Mouse (Mus musculus): ENCODE results near the gene Glb1. TPM values are rescaled to one million over a fixed set of nuclear protein-coding genes. Genes with fewer than 3 reads are reported as not detected.
"Not testable (repeated sequence)": the region's sequence is repeated elsewhere in the genome, so short reads cannot be mapped to it uniquely, and the experiment has no call there.

The Glb1 gene
- polyA plus RNA-seq, 1 experiment from 2014 or later = 47.7 TPM

GRCm38 (mm10) chr9:114384691-114385090 is 16.2 kb upstream of the Glb1 start:
- no peaks in the 10 kb centered on the region for H3K27me3 ChIP-seq
- WGBS = 86% methylated on average over 24 of the region's 24 CpGs
- no peak overlapping the region for H3K4me3 ChIP-seq
- ATAC-seq (ENCODE audit: borderline replicate concordance, extremely low read depth, low FRiP score, low TSS enrichment) = no peak
- no peak overlapping the region for H3K4me2 ChIP-seq
- H3K9me3 ChIP-seq = no peaks in the 10 kb centered on the region
- H3K4me1 ChIP-seq = peaks cover 15% of the 10 kb centered on the region
- H3K36me3 ChIP-seq = peaks cover 38% of the 10 kb centered on the region
- H3K27ac ChIP-seq = no peak overlapping the region
- no peak overlapping the region for H3K9ac ChIP-seq

GRCm38 (mm10) chr9:114385160-114385559 is 15.7 kb upstream of the Glb1 start:
- Histone ChIP-seq H3K9ac (no peak overlapping the region), H3K27ac (no peak overlapping the region), H3K27me3 (no peaks in the 10 kb centered on the region), H3K9me3 (no peaks in the 10 kb centered on the region), H3K36me3 (peaks cover 34% of the 10 kb centered on the region), H3K4me3 (no peak overlapping the region), H3K4me1 (peaks cover 15% of the 10 kb centered on the region), H3K4me2 (no peak overlapping the region)
- no peak for ATAC-seq (ENCODE audit: borderline replicate concordance, extremely low read depth, low FRiP score, low TSS enrichment)
- 93% methylated on average over 10 of the region's 10 CpGs for WGBS

DNA sequence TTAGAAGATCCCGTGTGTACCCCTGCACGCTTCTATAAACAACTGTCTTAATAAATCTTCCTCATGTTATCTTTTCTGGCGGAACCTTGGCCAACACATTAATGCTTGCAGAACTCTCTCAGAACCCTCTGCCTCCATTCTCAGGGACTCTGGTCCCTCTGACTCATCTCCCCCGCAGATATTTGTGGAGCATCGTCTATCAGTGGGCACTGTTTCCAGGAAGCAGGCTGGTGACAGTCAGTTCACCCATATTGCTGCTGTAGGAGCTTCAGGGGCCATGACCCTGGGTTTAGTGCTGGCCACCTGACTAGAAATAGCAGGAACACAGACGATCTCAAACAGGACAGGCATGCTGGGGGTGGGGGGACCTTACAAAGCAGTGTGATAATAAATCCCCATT is 13.8 kb upstream of the Glb1 start:
- Histone ChIP-seq H3K4me1 (peaks cover 19% of the 10 kb centered on the region), H3K4me2 (no peak overlapping the region), H3K27me3 (no peaks in the 10 kb centered on the region), H3K4me3 (no peak overlapping the region), H3K9ac (no peak overlapping the region), H3K36me3 (peaks cover 26% of the 10 kb centered on the region), H3K27ac (no peak overlapping the region), H3K9me3 (no peaks in the 10 kb centered on the region)
- ATAC-seq (ENCODE audit: borderline replicate concordance, extremely low read depth, low FRiP score, low TSS enrichment) = no peak
- WGBS = 40% methylated on average over 6 of the region's 6 CpGs

- Histone ChIP-seq H3K27me3 (no peaks in the 10 kb centered on the region), H3K4me1 (peaks cover 19% of the 10 kb centered on the region), H3K36me3 (peaks cover 21% of the 10 kb centered on the region), H3K9me3 (no peaks in the 10 kb centered on the region), H3K9ac (no peak overlapping the region), H3K4me2 (no peak overlapping the region), H3K4me3 (no peak overlapping the region), H3K27ac (no peak overlapping the region)
- no peak for ATAC-seq (ENCODE audit: borderline replicate concordance, extremely low read depth, low FRiP score, low TSS enrichment)
- WGBS = 81% methylated on average over 8 of the region's 8 CpGs
Measured at GRCm38 (mm10) chr9:114388288-114388687, 12.6 kb upstream of the Glb1 start.

DNA sequence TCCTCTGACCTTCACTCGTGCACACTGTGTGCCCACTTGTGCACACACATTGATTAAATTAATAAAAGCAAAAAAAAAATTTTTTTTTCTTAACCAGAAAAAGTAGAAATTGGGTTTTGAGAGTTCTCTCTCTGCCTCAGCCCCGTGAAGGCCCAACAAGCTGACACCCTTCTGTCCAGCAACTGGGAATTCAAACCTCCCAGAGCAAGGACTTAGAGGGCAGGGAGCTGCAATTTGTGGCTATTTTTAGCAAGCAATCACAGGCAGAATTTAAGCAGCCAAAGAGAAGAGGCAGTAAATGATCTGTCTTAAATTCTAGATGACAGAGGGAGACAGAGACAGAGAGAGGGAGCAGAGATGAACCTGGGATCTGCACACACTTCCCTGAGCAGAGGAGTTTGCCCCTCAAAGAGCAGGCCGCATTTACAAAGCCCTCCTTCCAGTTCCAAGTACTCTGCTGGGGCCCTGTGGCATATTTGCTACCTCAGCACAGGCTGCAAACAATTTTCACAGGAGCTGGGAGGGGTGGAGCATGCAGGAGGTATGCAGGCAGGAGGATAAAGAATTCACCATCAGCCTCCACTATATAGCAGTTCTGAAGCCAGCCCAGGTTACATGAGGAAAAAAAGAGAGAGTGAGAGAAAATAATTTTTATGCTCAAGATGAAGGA is 12.0 kb upstream of the Glb1 start:
- Histone ChIP-seq H3K9me3 (no peaks in the 10 kb centered on the region), H3K36me3 (peaks cover 18% of the 10 kb centered on the region), H3K4me3 (peak overlapping the region; percentile 69; the same call in 1 of the 2 replicates), H3K4me1 (peaks cover 19% of the 10 kb centered on the region), H3K27me3 (no peaks in the 10 kb centered on the region), H3K4me2 (peak overlapping the region; percentile 84), H3K27ac (peak overlapping the region; percentile 53), H3K9ac (no peak overlapping the region)
- 51% methylated on average over 3 of the region's 3 CpGs for WGBS
- ATAC-seq (ENCODE audit: borderline replicate concordance, extremely low read depth, low FRiP score, low TSS enrichment) = no peak

DNA sequence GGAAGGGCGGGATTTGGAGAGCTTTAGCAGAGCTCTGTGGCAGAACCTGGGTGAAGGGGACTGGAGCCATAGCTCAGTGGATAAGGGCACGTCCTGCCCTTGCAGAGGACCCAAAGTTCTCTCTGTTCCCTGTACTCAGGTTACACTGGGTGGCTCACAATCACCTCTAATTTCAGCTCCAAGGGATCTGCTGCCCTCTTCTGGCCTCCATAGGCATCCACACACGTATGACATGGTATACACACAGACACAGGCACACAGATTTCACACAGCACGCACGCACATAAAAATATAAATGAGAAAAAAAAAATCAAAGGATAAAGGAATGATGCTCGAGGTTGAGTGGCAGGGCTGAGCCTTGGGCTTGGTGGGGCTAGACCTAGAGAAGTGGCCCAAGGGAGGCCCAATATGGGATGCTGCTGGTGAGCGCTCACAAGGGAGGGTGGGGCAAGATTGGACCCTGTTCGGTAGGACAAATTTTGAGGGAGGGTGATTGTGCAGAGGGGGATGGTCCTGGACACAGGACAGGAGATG is 11.4 kb upstream of the Glb1 start:
- H3K9me3 ChIP-seq = no peaks in the 10 kb centered on the region
- H3K4me3 ChIP-seq = peak overlapping the region; percentile 69
- no peaks in the 10 kb centered on the region for H3K27me3 ChIP-seq
- H3K4me2 ChIP-seq = peak overlapping the region; percentile 84
- peaks cover 13% of the 10 kb centered on the region; the same call in 1 of the 2 replicates for H3K36me3 ChIP-seq
- WGBS = 70% methylated on average over 8 of the region's 8 CpGs
- ATAC-seq (ENCODE audit: borderline replicate concordance, extremely low read depth, low FRiP score, low TSS enrichment) = 0 out of 2 replicates have a peak, but pooled peaks have one; percentile 19
- H3K4me1 ChIP-seq = peaks cover 24% of the 10 kb centered on the region
- peak overlapping the region; percentile 96 for H3K27ac ChIP-seq
- H3K9ac ChIP-seq = peak overlapping the region; percentile 62; the same call in 1 of the 2 replicates

- peak within 1 kb of the TSS; percentile 69 for H3K4me3 ChIP-seq
- H3K36me3 ChIP-seq = peaks cover 11% of the 10 kb centered on the region; the same call in 1 of the 2 replicates
- H3K9me3 ChIP-seq = no peaks in the 10 kb centered on the region
- peaks cover 28% of the 10 kb centered on the region for H3K4me1 ChIP-seq
- H3K27me3 ChIP-seq = no peaks in the 10 kb centered on the region
- under 1% methylated on average over 96 of the region's 96 CpGs for WGBS
- peak within 1 kb of the TSS; percentile 84 for H3K4me2 ChIP-seq
- peak; percentile 85 for ATAC-seq (ENCODE audit: borderline replicate concordance, extremely low read depth, low FRiP score, low TSS enrichment)
- peak within 1 kb of the TSS; percentile 96 for H3K27ac ChIP-seq
- H3K9ac ChIP-seq = peak within 1 kb of the TSS; percentile 62
Measured at GRCm38 (mm10) chr9:114389905-114390748, 10.7 kb upstream of the Glb1 start, which contains the start of gene Crtap. Gene Crtap (minus strand): TSS chr9:114390675.

GRCm38 (mm10) chr9:114390749-114391075 is 10.2 kb upstream of the Glb1 start:
- peaks cover 5% of the 10 kb centered on the region; the same call in 1 of the 2 replicates for H3K36me3 ChIP-seq
- WGBS = 3% methylated on average over 10 of the region's 10 CpGs
- H3K27ac ChIP-seq = peak overlapping the region; percentile 96
- no peaks in the 10 kb centered on the region for H3K9me3 ChIP-seq
- ATAC-seq (ENCODE audit: borderline replicate concordance, extremely low read depth, low FRiP score, low TSS enrichment) = no peak
- H3K4me3 ChIP-seq = peak overlapping the region; percentile 69
- H3K27me3 ChIP-seq = no peaks in the 10 kb centered on the region
- H3K9ac ChIP-seq = peak overlapping the region; percentile 62
- peak overlapping the region; percentile 84 for H3K4me2 ChIP-seq
- peaks cover 28% of the 10 kb centered on the region for H3K4me1 ChIP-seq

DNA sequence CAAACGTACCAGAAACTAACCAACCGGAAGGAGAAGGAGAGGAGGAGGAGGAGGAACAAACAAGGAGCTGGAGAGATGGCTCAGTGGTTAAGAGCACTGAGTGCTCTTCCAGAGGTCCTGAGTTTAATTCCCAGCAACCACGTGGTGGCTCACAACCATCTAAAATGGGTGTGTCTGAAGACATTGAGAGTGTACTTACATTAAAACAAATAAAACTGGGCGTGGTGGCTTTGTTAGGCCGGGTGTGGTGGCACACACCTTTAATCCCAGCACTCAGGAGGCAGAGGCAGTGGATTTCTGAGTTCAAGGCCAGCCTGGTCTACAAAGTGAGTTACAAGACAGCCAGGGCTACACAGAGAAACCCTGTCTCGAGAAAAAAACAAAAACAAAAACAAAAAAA is 6.7 kb upstream of the Glb1 start:
- H3K36me3 ChIP-seq; ATAC-seq (ENCODE audit: borderline replicate concordance, extremely low read depth, low FRiP score, low TSS enrichment); H3K4me3 ChIP-seq; H3K27me3 ChIP-seq; H3K4me2 ChIP-seq; H3K9me3 ChIP-seq; H3K9ac ChIP-seq: not testable (repeated sequence)
- WGBS = 56% methylated on average over 6 of the region's 6 CpGs
- H3K4me1 ChIP-seq = peaks cover 16% of the 10 kb centered on the region
- peak overlapping the region; percentile 44 for H3K27ac ChIP-seq

DNA sequence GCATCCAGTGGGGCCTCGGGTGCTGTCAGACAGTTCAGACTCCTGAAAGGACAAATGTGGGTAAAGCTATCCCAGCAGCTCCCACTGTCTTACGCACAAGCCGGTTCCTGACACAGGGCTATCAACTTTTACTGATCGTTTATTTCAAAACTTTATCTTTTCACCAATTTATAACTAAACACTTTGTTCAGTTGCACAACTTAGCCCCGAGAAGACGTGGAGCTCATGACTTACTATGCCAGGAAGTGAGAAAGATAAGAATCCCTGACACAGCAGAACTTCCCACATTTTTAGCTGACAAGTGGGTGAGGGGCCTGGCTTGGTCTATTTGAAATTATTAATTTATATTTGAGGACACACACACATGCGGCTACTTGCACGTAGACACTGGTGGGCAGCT is 6.2 kb upstream of the Glb1 start:
- H3K9ac ChIP-seq = no peak overlapping the region
- H3K4me2 ChIP-seq = no peak overlapping the region
- H3K4me1 ChIP-seq = peaks cover 14% of the 10 kb centered on the region
- 39% methylated on average over 8 of the region's 8 CpGs for WGBS
- H3K27me3 ChIP-seq = no peaks in the 10 kb centered on the region
- no peak overlapping the region for H3K27ac ChIP-seq
- H3K9me3 ChIP-seq = no peaks in the 10 kb centered on the region
- H3K36me3 ChIP-seq = no peaks in the 10 kb centered on the region
- no peak overlapping the region for H3K4me3 ChIP-seq
- peak; percentile 6; the same call in 1 of the 2 replicates for ATAC-seq (ENCODE audit: borderline replicate concordance, extremely low read depth, low FRiP score, low TSS enrichment)

DNA sequence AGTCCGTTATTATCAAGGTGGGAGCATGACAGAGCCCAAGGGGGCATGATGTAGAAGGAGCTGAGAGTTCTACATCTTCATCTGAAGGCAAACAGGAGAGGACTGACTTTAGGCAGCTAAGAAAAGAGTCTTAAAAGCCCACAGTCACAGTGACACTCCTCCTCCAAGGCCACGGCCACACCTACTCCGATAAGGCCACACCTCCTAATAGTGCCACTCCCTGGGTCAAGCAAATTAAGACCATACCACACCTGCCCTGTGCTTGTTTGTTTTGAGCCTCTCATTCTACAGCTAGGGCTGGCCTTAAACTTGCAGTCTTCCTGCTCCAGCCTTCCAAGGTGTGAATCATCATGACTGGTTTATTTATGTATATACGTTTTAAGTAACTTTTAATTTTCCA is 5.6 kb upstream of the Glb1 start:
- Histone ChIP-seq H3K9me3 (no peaks in the 10 kb centered on the region), H3K27ac (no peak overlapping the region), H3K36me3 (no peaks in the 10 kb centered on the region), H3K27me3 (no peaks in the 10 kb centered on the region), H3K4me2 (no peak overlapping the region), H3K4me1 (peaks cover 14% of the 10 kb centered on the region), H3K4me3 (no peak overlapping the region), H3K9ac (no peak overlapping the region)
- 80% methylated on average over 4 of the region's 4 CpGs for WGBS
- no peak for ATAC-seq (ENCODE audit: borderline replicate concordance, extremely low read depth, low FRiP score, low TSS enrichment)

DNA sequence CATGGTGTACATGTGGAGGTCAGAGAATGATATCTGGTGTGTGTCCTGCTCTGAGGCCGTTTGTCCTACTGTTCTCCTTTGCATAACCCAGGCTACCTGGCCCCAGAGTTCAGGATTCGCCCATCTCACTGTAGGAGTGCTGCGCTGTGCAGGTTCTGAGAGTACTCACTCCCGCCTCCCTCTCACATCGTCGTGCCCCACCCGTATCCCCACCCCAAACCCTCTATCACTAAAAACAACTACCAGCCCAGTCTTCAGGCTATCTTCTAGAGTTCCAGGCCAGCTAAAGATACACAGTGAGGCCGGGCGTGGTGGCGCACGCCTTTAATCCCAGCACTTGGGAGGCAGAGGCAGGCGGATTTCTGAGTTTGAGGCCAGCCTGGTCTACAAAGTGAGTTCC is 1.2 kb upstream of the Glb1 start:
- H3K4me3 ChIP-seq = no peak overlapping the region
- no peak overlapping the region for H3K4me2 ChIP-seq
- no peak overlapping the region for H3K9ac ChIP-seq
- H3K36me3 ChIP-seq = peaks cover 4% of the 10 kb centered on the region
- H3K4me1 ChIP-seq = peaks cover 14% of the 10 kb centered on the region
- no peaks in the 10 kb centered on the region for H3K9me3 ChIP-seq
- WGBS = 86% methylated on average over 12 of the region's 12 CpGs
- no peaks in the 10 kb centered on the region for H3K27me3 ChIP-seq
- ATAC-seq (ENCODE audit: borderline replicate concordance, extremely low read depth, low FRiP score, low TSS enrichment) = no peak
- H3K27ac ChIP-seq = no peak overlapping the region

Data from lung, embryonic 15.5 days (tissue).